Mouse (Mus musculus): ENCODE measurements around the gene Elmod3. TPM values are rescaled to one million over a fixed set of nuclear protein-coding genes. Genes with fewer than 3 reads are reported as not detected.
"Not testable (repeated sequence)": the region's sequence is repeated elsewhere in the genome, so short reads cannot be mapped to it uniquely, and the experiment has no call there.

Gene Elmod3
- polyA plus RNA-seq, 1 experiment from 2014 or later = 17.6 TPM

DNA sequence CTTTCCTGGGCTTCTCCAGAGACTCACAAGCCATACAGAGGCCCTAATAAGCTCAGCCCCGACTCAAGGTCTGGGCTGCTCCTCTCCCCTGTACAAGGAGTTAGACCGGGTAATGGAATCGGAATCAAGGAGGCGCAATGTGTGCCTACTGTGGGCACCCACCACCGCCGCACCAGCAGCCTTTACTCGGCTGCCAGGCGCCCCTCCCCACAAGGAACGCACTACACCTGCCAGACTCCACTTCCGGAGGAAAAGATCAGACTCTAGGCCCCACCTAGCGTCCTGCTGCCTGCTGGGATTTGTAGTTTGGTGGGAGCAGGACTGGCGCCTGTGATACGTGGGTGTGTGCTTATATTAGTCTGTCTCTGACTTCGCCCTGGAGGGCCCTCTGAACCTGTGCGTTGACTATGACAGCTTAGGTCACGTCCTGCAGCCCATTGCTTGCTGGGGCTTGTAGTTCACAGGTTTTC, 59.6 kb downstream of the Elmod3 start:
- 2% methylated on average over 16 of the region's 16 CpGs for WGBS
- peak overlapping the region; percentile 58 for H3K4me2 ChIP-seq (replicated peaks)
- H3K27me3 ChIP-seq = no peaks in the 10 kb centered on the region
- H3K9me3 ChIP-seq (replicated peaks) = no peaks in the 10 kb centered on the region
- H3K27ac ChIP-seq = no peak overlapping the region
- no peaks in the 10 kb centered on the region for H3K36me3 ChIP-seq
- peaks cover 12% of the 10 kb centered on the region for H3K4me1 ChIP-seq
- peak; percentile 93 for ATAC-seq (ENCODE audit: low FRiP score)
- H3K4me3 ChIP-seq = peak overlapping the region; percentile 46
- peak overlapping the region; percentile 68 for H3K9ac ChIP-seq

DNA sequence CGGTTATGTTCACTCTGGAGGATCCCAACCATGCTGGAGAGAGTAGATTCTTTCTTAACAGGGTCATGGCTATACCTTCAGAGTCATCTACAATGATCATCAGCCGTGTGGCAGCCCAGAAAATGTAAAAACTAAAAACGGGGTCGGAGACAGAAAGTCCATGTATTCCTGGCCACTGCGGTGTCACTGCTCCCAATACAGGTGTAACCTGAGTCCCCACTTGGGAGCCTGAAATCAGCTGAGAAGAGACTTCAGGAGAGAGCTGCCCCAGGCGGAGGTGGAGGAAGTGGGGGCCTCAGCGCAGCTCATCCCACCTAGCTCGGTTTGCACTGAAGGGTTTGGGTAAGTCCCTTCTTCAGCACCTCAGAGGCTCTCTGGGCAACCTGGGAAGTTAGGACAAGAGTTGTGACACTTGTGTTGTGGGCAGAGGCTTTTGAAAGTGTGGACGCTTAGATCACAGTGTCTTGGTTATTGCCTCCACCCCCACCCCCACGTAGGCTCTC, 60.2 kb downstream of the Elmod3 start:
- H3K9me3 ChIP-seq (replicated peaks) = no peaks in the 10 kb centered on the region
- peak overlapping the region; percentile 68 for H3K9ac ChIP-seq
- peak overlapping the region; percentile 46 for H3K4me3 ChIP-seq
- H3K4me2 ChIP-seq (replicated peaks) = peak overlapping the region; percentile 58
- no peak for ATAC-seq (ENCODE audit: low FRiP score)
- H3K27ac ChIP-seq = no peak overlapping the region
- no peaks in the 10 kb centered on the region for H3K36me3 ChIP-seq
- WGBS = 48% methylated on average over 10 of the region's 10 CpGs
- H3K4me1 ChIP-seq = peaks cover 12% of the 10 kb centered on the region
- no peaks in the 10 kb centered on the region for H3K27me3 ChIP-seq

DNA sequence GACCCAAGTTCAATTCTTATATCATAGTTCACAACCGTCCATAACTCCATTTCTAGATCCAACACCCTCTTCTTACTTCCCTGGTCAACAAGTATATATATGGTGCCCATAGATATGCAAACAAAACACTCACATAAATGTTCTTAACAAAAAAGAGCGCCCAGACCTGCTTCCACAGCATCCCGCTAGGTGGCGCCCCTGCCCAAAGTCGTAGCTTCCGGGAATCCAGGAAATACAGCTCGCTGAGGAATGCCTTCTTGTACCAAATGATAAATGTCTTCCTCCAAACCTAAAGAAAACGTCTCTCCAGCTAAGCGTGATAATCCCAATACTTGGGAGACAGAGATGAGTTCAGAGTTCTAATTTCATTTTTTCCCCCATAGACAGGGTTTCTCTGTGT, 63.0 kb downstream of the Elmod3 start:
- H3K4me1 ChIP-seq = peaks cover 20% of the 10 kb centered on the region
- H3K36me3 ChIP-seq = no peaks in the 10 kb centered on the region
- no peak overlapping the region for H3K27ac ChIP-seq
- WGBS = 4% methylated on average over 9 of the region's 9 CpGs
- no peak overlapping the region for H3K4me3 ChIP-seq
- no peak for ATAC-seq (ENCODE audit: low FRiP score)
- no peak overlapping the region for H3K9ac ChIP-seq
- no peaks in the 10 kb centered on the region for H3K27me3 ChIP-seq
- peak overlapping the region; percentile 37; the same call in 1 of the 2 replicates for H3K4me2 ChIP-seq (replicated peaks)
- no peaks in the 10 kb centered on the region for H3K9me3 ChIP-seq (replicated peaks)

- H3K4me1 ChIP-seq = peaks cover 20% of the 10 kb centered on the region
- no peaks in the 10 kb centered on the region for H3K9me3 ChIP-seq (replicated peaks)
- H3K27ac ChIP-seq = peak overlapping the region; percentile 18; the same call in 1 of the 2 replicates
- WGBS = 37% methylated on average over 9 of the region's 9 CpGs
- ATAC-seq (ENCODE audit: low FRiP score) = peak; percentile 64
- H3K4me3 ChIP-seq = no peak overlapping the region
- H3K9ac ChIP-seq = no peak overlapping the region
- H3K36me3 ChIP-seq = no peaks in the 10 kb centered on the region
- H3K27me3 ChIP-seq = no peaks in the 10 kb centered on the region
- no peak overlapping the region for H3K4me2 ChIP-seq (replicated peaks)
Measured at GRCm38 (mm10) chr6:72534035-72534809, 64.0 kb downstream of the Elmod3 start.

DNA sequence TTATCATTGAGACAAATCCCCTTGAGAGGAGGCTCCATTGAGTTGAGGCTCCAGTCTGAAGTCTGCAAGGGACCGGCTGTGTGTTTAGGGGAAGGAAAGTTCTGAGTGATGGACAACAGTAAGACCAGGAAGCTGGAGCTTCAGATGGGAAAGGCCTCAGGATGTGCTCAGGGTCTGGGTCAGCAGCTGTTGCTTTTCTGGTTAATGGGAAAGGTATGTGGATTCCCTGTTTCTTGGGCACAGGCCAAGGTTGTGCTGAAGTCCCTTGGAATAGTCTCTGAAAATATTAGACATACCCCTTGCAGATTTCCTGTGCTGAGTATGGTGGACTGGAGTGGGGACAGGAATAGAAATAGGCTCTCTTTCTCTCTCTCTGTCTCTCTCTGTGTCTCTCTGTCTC, 64.7 kb downstream of the Elmod3 start:
- Histone ChIP-seq H3K27ac (0 out of 2 replicates have a peak overlapping the region, but pooled peaks have one; percentile 18), H3K4me1 (peaks cover 17% of the 10 kb centered on the region)
- not testable (repeated sequence) for H3K9ac ChIP-seq; H3K36me3 ChIP-seq; H3K4me3 ChIP-seq; H3K27me3 ChIP-seq; ATAC-seq (ENCODE audit: low FRiP score); H3K4me2 ChIP-seq (replicated peaks); H3K9me3 ChIP-seq (replicated peaks)
- WGBS = 39% methylated on average over 1 of the region's 1 CpGs

GRCm38 (mm10) chr6:72532580-72532979, 65.6 kb downstream of the Elmod3 start:
- Histone ChIP-seq H3K36me3 (no peaks in the 10 kb centered on the region), H3K9me3 (replicated peaks) (no peaks in the 10 kb centered on the region), H3K27ac (peak overlapping the region; percentile 60; the same call in 1 of the 2 replicates), H3K4me2 (replicated peaks) (no peak overlapping the region), H3K9ac (no peak overlapping the region), H3K4me1 (peaks cover 12% of the 10 kb centered on the region), H3K27me3 (0 out of 2 replicates have a peak, but pooled peaks cover 2% of the 10 kb centered on the region), H3K4me3 (no peak overlapping the region)
- 0 out of 2 replicates have a peak, but pooled peaks have one; percentile 21 for ATAC-seq (ENCODE audit: low FRiP score)
- 78% methylated on average over 4 of the region's 4 CpGs for WGBS

- Histone ChIP-seq H3K4me1 (peaks cover 8% of the 10 kb centered on the region), H3K4me3 (no peak overlapping the region), H3K36me3 (no peaks in the 10 kb centered on the region), H3K9me3 (replicated peaks) (no peaks in the 10 kb centered on the region), H3K9ac (no peak overlapping the region), H3K27me3 (0 out of 2 replicates have a peak, but pooled peaks cover 2% of the 10 kb centered on the region), H3K27ac (no peak overlapping the region), H3K4me2 (replicated peaks) (no peak overlapping the region)
- 77% methylated on average over 10 of the region's 10 CpGs for WGBS
- ATAC-seq (ENCODE audit: low FRiP score) = no peak
Measured at GRCm38 (mm10) chr6:72528410-72529151, 69.6 kb downstream of the Elmod3 start.

DNA sequence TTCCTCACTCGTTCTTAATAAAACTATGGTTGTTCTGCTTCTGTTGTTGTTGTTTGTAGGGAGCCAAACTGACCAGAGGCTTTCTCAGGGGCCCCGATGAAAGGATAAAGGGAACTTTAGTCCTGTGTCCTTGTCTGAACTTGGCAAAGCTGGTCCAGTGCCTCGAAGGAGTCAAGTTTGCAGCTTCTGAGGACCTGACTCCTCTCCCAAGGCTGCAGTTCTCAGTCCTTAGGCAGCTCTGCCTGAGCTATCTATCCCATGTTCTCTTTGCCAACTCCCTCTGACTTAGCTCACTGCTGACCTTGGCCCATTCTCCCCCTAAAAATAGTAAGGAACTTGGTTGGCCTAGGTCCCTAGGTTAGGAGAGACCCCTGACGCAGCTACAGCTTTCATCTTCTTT, 71.1 kb downstream of the Elmod3 start:
- Histone ChIP-seq H3K4me1 (no peaks in the 10 kb centered on the region), H3K4me3 (no peak overlapping the region), H3K9me3 (replicated peaks) (no peaks in the 10 kb centered on the region), H3K36me3 (no peaks in the 10 kb centered on the region), H3K9ac (no peak overlapping the region), H3K27me3 (0 out of 2 replicates have a peak, but pooled peaks cover 2% of the 10 kb centered on the region), H3K27ac (no peak overlapping the region), H3K4me2 (replicated peaks) (no peak overlapping the region)
- ATAC-seq (ENCODE audit: low FRiP score) = no peak
- WGBS = 82% methylated on average over 4 of the region's 4 CpGs

GRCm38 (mm10) chr6:72524160-72524559, 74.1 kb downstream of the Elmod3 start:
- Histone ChIP-seq H3K4me2 (replicated peaks) (no peak overlapping the region), H3K9me3 (replicated peaks) (no peaks in the 10 kb centered on the region), H3K4me3 (no peak overlapping the region), H3K27ac (no peak overlapping the region), H3K27me3 (0 out of 2 replicates have a peak, but pooled peaks cover 2% of the 10 kb centered on the region), H3K36me3 (no peaks in the 10 kb centered on the region), H3K9ac (no peak overlapping the region), H3K4me1 (peaks cover 25% of the 10 kb centered on the region)
- WGBS = 90% methylated on average over 2 of the region's 2 CpGs
- ATAC-seq (ENCODE audit: low FRiP score) = no peak

DNA sequence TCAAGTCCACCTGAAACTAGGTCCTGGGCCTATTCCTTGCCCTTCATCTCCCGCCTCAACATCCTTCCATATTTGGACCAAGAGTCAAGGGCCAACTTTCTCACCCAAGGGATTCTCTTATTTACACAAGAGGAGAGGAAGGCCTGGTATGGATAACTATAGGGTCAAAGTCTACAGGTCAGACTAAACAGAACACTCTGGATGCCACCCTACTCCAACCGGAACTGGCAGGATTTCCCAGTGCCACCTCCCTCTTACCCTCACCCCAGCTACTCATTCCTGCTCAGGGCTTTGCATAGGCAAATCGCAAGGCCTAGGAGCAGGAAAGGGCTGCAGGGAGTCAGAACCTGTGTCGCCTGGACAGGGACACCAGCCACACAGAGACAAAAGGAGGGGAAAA, 75.0 kb downstream of the Elmod3 start:
- Histone ChIP-seq H3K4me3 (no peak overlapping the region), H3K9ac (no peak overlapping the region), H3K27ac (no peak overlapping the region), H3K4me1 (peaks cover 35% of the 10 kb centered on the region), H3K9me3 (replicated peaks) (no peaks in the 10 kb centered on the region), H3K27me3 (no peaks in the 10 kb centered on the region), H3K4me2 (replicated peaks) (no peak overlapping the region), H3K36me3 (no peaks in the 10 kb centered on the region)
- ATAC-seq (ENCODE audit: low FRiP score) = no peak
- WGBS = 68% methylated on average over 4 of the region's 4 CpGs

DNA sequence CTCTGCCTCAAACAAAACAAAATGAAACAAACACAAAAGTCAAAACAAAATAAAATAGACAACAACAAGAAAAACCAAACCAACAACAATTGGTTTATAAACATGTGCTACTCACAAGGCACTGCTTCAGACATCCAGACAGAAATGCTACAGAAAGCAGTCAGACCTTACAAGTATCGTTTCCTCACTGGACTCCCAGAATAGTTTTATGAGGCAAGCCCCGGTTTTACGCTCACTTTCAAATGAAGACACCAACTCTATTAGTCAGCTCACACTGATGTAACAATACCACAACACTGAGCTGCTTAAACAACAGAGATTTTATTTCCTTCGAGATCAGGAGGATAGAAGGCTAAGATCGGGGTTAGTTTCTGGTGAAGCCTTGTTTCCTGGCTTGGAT, 75.9 kb downstream of the Elmod3 start:
- no peak for ATAC-seq (ENCODE audit: low FRiP score)
- peaks cover 35% of the 10 kb centered on the region for H3K4me1 ChIP-seq

GRCm38 (mm10) chr6:72521607-72522006, 76.6 kb downstream of the Elmod3 start, which contains the start of gene Sh2d6:
Gene Sh2d6 (minus strand): TSS chr6:72521707.
- Histone ChIP-seq H3K4me2 (replicated peaks) (peak within 1 kb of the TSS; percentile 42; the same call in 1 of the 2 replicates), H3K27ac (peak within 1 kb of the TSS; percentile 96), H3K27me3 (no peaks in the 10 kb centered on the region), H3K36me3 (no peaks in the 10 kb centered on the region), H3K4me1 (peaks cover 35% of the 10 kb centered on the region), H3K9me3 (replicated peaks) (no peaks in the 10 kb centered on the region), H3K9ac (no peak within 1 kb of the TSS), H3K4me3 (no peak within 1 kb of the TSS)
- 87% methylated on average over 5 of the region's 5 CpGs for WGBS
- ATAC-seq (ENCODE audit: low FRiP score) = no peak

More for the DNA sequence above, 75.9 kb downstream of the Elmod3 start:
- no peak overlapping the region for H3K27ac ChIP-seq
- H3K9ac ChIP-seq = no peak overlapping the region
- no peak overlapping the region for H3K4me2 ChIP-seq (replicated peaks)
- H3K9me3 ChIP-seq (replicated peaks) = no peaks in the 10 kb centered on the region
- H3K4me3 ChIP-seq = no peak overlapping the region
- no peaks in the 10 kb centered on the region for H3K36me3 ChIP-seq
- no peaks in the 10 kb centered on the region for H3K27me3 ChIP-seq
- 92% methylated on average over 5 of the region's 5 CpGs for WGBS
